Mouse (Mus musculus) liver, postnatal 0 days (tissue): ENCODE results near the gene Bud31.

Source experiments
- CTCF ChIP-seq: sonication (generic); IDR thresholded peaks from 2 replicates; pipeline ENCODE4 v1.5.1; 2016; ENCODE audit warnings: antibody characterized with exemption, low read depth
- EP300 ChIP-seq: IDR thresholded peaks from 2 replicates; pipeline ENCODE4 v1.6.1; 2016; ENCODE audit warnings: antibody characterized with exemption, low read depth, mild to moderate bottlenecking

GRCm38 (mm10) chr5:145167306-145167661, 27.1 kb downstream of the Bud31 start:
- TF ChIP-seq CTCF (no peak), EP300 (no peak)
